Mouse (Mus musculus): ENCODE measurements around the gene Hrh3.

Hrh3 gene

DNA sequence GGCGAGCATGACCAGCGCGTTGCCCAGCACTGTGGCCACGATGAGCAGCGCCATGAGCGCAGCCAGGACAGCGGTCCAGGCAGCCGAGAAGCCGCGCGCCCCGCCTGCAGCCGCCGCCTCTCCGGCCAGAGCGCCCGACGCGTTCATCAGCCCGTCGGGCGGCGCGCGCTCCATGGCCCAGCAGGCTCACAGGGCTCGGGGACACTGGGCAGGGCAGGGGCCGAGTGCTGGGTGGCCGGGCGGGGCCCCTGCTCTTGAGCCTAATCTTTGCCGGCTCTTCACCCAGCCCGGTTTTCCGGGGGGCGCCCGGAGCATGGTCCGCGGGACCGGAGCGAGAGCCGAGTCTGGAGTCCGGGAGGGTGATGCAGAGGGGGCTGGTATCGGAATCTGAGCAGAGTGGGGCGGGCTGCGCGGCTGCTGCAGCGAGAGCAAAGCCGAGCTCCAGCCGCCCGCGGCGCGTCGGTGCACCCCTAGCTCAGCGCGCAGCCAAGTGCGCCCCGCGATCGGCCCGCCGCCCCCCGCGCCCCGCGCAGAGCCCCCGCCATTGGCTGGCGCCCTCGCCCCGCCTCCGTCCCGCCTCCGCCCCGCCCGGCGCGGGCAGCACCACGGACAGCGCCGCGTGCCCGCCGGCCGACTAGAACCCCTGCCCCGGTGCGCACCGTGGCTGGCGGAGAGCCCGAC lies at the start of gene Hrh3:
Gene Hrh3, minus strand, starts transcription at position 511 of the 681 bp plus-strand sequence.
- peak; percentile 67 for DNase-seq (ENCODE audit: low read depth, low spot score)

DNA sequence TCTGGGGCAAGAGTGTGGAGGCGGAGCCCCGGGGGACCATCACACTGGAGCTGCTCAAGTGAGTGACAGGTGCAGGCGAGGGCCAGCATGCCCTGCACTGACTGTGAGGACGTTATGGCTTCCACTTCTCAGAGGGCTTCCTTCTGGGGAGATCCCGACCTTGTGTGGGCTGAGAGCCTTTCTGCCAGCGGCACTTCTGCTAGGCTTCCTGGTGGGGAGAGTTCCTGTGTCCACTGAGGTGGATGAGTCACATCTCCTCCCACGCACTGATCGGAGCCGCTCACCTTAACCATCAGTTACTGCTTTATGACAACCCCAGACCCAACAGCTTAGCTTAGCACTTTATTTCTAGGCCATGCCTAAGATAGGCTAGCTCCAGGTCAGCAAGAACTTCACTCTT lies 44.3 kb upstream of the Hrh3 start:
- DNase-seq (ENCODE audit: low read depth, low spot score) = no peak

DNA sequence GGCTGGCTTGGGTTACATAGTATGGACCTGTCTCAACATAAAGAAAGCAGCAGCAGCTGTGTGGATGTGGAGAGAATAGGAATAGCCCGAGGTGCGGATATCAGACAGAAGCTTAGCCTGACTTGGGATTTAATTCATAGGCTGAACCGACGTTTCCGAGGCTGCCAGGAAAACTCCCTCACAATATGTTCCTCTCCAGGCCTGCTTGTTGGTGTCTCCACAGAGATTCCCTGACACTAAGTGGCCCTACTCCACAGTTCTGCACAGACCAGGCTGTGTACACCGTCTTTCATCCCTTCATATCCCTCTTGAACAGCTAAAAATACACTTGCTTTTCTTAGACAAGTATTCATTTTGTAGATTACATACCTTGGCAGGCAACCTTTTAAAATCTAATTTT lies 43.1 kb upstream of the Hrh3 start:
- DNase-seq (ENCODE audit: low read depth, low spot score) = no peak

DNA sequence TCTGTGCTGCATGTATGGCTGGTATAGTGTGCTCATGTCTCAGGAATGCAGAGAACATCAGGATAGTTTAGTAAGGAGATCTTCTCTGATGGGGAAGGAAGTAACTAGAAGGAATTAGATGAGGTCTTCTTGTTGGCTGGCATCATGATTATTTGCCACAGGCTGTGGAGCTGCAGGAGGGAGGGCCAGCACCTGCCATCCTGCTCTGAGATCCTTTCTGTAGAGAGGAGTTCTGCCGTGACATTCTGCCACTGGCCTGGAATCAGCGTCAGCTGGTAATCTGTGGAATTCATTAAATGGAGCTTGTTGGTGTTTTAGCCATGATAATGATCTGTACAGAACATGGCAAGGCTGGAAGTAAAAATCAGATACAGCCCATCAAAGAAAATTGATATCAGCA lies 41.8 kb upstream of the Hrh3 start:
- no peak for DNase-seq (ENCODE audit: low read depth, low spot score)

GRCm38 (mm10) chr2:180135414-180135813 lies 31.1 kb upstream of the Hrh3 start:
- no peak for DNase-seq (ENCODE audit: low read depth, low spot score)

DNA sequence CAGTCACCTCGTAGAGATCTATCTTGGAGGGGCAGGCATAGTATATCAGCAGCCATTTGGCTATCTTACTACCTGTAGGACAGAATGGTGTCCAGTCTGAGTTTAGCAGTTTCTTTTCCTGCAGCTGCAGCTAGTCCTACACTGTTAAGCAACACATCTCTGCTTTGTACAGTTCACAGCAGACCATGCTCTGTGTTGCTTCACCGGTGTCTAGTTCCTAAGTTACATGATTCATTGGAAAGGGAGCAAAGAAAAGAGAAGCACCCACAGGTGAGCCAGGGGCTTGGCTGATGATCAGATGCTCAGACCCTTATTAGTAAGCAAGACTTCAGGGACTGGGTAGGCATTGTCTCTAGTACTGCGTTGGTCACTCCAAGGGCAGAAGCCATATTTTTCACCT lies 29.6 kb upstream of the Hrh3 start:
- no peak for DNase-seq (ENCODE audit: low read depth, low spot score)

DNA sequence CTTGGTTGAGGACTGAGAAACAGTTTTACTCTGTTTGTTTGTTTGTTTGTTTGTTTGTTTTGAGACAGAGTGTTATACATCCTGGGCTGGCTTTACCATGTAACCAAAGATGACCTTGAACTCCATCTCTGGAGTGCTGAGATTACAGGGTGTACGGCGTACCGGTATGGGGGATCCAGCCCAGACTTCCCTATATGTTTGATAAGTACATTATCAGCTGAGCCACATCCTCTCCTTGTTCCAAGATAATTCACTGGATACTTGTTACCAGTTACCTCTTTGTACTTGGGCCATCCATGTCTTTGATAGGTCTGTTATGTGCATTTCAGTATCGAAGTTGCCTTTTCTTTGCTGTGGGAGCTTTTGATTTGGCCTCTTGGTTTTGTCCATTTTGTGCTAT lies 28.9 kb upstream of the Hrh3 start:
- no peak for DNase-seq (ENCODE audit: low read depth, low spot score)

- no peak for DNase-seq (ENCODE audit: low read depth, low spot score)
Observed at GRCm38 (mm10) chr2:180127675-180128074, 23.4 kb upstream of the Hrh3 start.

- DNase-seq (ENCODE audit: low read depth, low spot score) = no peak
Observed at GRCm38 (mm10) chr2:180126195-180126594, 21.9 kb upstream of the Hrh3 start.

GRCm38 (mm10) chr2:180124192-180124591 lies 19.9 kb upstream of the Hrh3 start:
- DNase-seq (ENCODE audit: low read depth, low spot score) = peak; percentile 42

GRCm38 (mm10) chr2:180120292-180120761 lies 16.0 kb upstream of the Hrh3 start:
- no peak for DNase-seq (ENCODE audit: low read depth, low spot score)

GRCm38 (mm10) chr2:180119439-180120291 lies 15.4 kb upstream of the Hrh3 start:
- DNase-seq (ENCODE audit: low read depth, low spot score) = no peak

DNA sequence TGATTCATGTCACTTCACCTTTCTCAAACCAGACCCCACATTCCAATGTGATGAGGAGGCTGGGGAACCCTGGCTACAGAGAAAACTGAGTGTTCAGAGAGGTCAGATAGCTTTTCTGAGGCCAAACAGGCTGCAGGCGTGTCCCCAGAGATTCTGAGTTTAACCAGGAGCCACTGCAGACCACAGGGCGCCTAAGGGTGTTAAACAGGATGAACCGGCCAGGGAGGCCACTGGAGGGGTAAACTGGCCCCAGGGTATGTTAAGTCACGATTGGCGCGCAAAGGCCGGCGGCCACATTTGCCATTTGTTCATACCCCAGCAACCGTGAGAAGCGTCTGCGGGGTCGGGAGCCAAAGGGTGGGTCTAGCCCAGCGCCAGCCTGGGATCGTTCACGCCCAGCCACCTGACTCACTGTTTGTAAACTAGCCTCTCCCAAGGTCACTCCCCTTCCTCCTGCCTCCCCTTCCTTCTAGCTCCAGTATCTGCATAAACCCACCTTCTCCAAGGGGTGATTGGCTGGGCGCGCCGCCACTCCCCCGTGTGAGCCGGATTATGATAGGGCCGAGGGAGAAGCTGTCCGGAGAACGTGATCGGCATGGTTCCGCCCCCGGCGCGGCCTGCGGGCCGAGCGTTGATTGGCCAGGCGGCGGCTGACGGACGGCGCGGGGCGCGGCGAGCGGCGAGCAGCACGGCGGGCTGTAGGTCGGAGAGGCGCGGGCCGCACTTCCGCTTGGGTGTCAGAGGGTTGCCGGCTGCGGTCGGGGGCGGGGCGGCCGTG lies 14.6 kb upstream of the Hrh3 start, which contains the start of gene Osbpl2:
Gene Osbpl2, plus strand, starts transcription at position 646 of the 778 bp plus-strand sequence.
- DNase-seq (ENCODE audit: low read depth, low spot score) = peak; percentile 97

DNA sequence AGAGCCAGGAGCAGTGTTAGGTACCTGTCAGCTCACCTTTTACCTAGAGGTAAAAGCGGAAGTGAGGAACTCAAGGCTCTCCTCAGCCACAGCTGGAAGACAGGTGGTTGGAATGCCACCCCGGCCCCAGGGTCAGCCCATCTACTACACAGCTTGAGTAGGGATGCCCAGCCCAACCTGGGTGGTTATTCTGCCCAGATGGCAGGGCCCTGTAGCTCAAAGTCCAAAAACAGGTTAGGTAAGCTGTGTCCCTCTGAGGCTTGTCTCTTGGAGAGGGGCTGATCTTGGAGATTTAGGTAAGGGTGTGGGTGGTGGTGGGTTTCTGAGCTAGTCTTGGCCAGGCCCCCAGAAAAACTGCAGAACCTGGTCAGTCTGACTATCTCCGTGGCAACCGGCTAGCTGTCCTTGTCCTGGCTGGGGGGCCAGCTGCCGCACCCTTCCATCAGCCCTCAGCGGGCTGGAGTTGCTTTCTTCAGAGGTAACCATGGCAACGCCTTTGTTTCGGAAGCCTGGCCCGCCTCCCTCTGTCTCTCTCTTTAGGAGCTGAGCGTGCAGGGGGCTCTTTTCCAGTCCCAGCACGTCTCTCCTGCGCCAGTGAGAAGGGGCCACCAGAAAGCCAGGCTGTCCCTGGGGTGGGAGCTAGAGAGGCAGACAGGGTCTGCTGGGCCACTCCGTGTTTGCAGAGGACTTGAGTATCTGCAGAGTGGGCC lies 13.4 kb upstream of the Hrh3 start:
- peak; percentile 55 for DNase-seq (ENCODE audit: low read depth, low spot score)

DNA sequence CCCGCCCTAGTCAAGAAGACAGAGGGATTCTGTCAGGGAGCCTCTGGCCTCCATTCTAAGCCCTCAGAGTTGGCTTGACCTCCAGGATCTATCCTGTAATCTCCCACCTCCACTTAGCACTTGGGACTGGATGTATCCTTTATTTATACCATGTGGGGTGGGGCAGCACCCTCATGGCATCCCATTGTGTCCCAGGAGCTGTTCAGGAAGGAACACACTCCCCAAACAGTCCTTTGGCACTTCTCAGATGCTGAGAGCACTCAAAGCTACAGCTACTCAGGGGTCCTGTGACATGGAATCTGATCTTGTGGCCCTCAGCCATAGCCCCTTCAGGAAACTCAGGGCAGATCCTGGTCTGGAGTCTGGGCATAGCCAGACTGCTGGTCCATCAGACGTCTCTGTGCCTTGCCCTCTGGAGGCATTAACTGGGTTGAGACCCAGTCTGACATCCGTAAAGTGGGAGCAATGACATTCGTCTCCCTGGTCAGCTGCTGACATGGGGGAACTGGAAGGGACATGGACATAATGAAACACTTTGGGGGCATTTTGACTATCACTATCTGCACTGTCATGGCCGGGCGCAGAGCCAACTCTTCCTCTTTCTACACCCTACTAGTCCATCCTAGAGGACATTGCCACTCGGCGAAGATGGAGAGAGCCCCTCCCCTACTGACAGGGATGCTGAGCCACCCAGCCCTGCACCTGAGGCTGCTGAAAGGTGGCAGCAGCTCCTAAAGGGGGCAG lies 12.6 kb upstream of the Hrh3 start:
- no peak for DNase-seq (ENCODE audit: low read depth, low spot score)

DNA sequence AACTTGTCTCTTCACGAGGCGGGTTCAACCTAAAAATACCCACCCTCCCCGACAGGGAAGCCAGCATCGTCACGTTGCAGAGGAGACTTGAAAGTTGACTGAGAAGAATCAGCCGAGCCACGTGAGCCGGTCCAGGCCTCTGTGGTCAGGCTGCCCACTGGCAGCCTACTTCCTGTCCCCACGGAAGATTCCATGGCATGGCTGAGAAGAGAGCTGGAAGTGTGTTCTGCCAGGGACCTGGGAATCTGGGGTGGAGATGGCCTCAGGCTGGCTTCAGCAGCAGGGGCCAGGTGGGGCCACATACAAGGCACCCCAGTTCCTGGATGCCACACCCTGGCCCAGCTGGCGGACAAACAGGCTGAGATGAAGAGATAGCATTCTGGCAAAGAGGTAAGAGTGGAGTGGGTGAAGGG lies 11.8 kb upstream of the Hrh3 start:
- DNase-seq (ENCODE audit: low read depth, low spot score) = no peak

DNA sequence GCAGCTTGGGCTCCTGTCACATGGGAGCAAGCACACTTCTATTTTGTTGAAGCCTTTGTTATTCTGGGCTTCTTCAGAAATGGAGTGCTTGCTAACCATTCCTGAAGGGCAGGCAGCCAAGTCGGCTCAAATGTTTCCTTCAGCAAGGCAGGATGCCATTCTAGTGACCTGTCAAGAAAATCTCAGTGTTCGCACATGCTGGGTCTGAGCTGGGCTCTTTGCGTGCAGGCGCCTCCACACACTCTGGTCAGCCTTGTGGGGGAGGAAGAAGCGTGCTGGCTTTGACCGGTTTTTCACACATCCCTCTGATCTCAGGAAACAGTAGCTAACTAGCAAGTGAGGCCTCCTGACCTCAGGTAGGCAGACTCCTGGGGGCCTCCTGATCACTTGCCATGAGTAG lies 11.0 kb upstream of the Hrh3 start:
- no peak for DNase-seq (ENCODE audit: low read depth, low spot score)

DNA sequence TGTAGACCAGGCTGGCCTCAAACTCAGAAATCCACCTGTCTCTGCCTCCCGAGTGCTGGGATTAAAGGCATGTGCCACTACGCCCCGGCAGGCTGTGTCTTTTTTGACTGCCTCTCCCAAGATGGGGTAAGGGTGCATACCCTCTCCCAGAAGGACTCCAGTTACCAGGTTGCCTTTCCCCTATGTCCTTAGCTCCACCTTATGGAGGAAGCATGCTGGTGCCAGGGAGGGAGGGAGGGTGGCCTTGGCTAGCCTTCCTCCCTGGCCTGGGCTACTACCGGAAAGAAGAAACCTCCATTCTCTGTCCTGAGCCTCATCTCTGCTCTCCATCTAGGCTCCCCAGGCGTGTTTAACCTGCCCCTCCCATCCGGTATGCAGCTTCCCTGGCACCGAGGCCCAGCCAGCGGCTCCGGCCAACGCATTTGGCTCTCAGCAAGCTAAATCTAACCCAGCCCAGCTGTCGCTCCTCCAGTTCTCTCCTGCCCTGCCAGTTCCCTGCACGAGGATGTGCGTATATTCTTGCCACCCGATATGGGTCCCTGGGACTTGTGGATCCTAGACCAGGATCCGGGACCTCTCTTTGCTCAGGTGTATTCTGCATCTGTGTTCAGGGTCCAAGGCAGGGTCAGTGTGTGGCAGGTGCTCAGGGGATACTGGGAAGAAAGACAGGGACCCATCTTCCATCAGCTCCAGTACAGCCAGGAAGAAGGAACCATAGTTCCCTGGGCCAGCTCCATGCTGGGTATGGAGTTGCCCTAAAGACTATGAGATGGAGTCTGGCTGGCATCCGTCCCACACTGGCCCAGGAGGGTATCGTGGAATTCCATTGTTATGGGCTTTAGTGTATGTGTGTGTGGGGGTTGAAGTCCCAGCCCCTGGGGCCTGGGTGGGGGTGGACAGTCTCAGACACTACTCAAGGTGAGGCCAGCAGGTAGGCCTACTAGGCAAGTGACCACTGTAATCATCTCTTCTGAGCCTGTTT lies 9.9 kb upstream of the Hrh3 start:
- DNase-seq (ENCODE audit: low read depth, low spot score) = no peak

GRCm38 (mm10) chr2:180108285-180108684 lies 4.0 kb upstream of the Hrh3 start:
- DNase-seq (ENCODE audit: low read depth, low spot score) = no peak

Data from CD4-positive, CD25-positive, alpha-beta regulatory T cell, adult 2 months (primary cell).